Mouse (Mus musculus): ENCODE results near the gene Cdh23.

- no peak for TF ChIP-seq CTCF (IDR thresholded peaks at IDR 0.05)
- TF ChIP-seq EP300 (IDR thresholded peaks at IDR 0.05) = no peak
Observed at GRCm38 (mm10) chr10:60260557-60261294, 435.6 kb downstream of the Cdh23 start.

All from lung, postnatal 0 days (tissue).